ENCODE assay signal across 14 mouse cellular contexts in genomic region chr14:38597735-38598134, GRCm38 (mm10).
"Had no signal": no experiment of that assay in that cellular context is flagged by ENCODE, and none has a peak within 500 bp of the region (broad histone marks: within the 10 kb centered on the region; RNA-seq: fewer than 3 reads in every experiment).

No protein-coding gene starts in this region.

- H3K4me3 ChIP-seq: midbrain, embryonic 13.5 days; midbrain, embryonic 15.5 days; neural tube, embryonic 12.5 days; stomach, embryonic 15.5 days had no signal

- H3K27me3 ChIP-seq: midbrain, embryonic 13.5 days; midbrain, embryonic 15.5 days; neural tube, embryonic 12.5 days; stomach, embryonic 15.5 days had no signal

- H3K4me2 ChIP-seq: lung, embryonic 14.5 days; midbrain, embryonic 11.5 days; midbrain, embryonic 13.5 days; midbrain, embryonic 15.5 days; neural tube, embryonic 12.5 days; stomach, embryonic 15.5 days had no signal

- ATAC-seq: midbrain, embryonic 13.5 days; midbrain, embryonic 15.5 days had no signal

- H3K9ac ChIP-seq: lung, embryonic 14.5 days; midbrain, embryonic 13.5 days; midbrain, embryonic 15.5 days; neural tube, embryonic 12.5 days; stomach, embryonic 15.5 days had no signal

- DNase-seq: lung, adult 18-20 months; lung, embryonic 14.5 days; lung, postnatal 10 days; lung, postnatal 4 days; right cerebral cortex, postnatal 14 days; thymus, adult 2 months; thymus, postnatal 25 days; thymus, postnatal 4 days had no signal

- H3K4me1 ChIP-seq: midbrain, embryonic 13.5 days; midbrain, embryonic 15.5 days; neural tube, embryonic 12.5 days; stomach, embryonic 15.5 days had no signal

- H3K36me3 ChIP-seq: midbrain, embryonic 13.5 days; midbrain, embryonic 15.5 days; neural tube, embryonic 12.5 days; stomach, embryonic 15.5 days had no signal

- H3K9me3 ChIP-seq: midbrain, embryonic 13.5 days; midbrain, embryonic 15.5 days; neural tube, embryonic 12.5 days; stomach, embryonic 15.5 days had no signal

- H3K27ac ChIP-seq: midbrain, embryonic 13.5 days; midbrain, embryonic 15.5 days; neural tube, embryonic 12.5 days; stomach, embryonic 15.5 days; stomach, postnatal 0 days had no signal
